Mouse (Mus musculus) cerebellum, adult 9-11 months (tissue): Measurements from ENCODE around the gene B3gnt7.

Experiments
- DNase-seq: peaks from one replicate; pipeline ENCODE4 v3.0.0; 2022

Gene B3gnt7

GRCm38 (mm10) chr1:86302532-86302931, at the start of gene B3gnt7:
Gene B3gnt7, plus strand, starts transcription at chr1:86302832.
- DNase-seq: no peak

DNA sequence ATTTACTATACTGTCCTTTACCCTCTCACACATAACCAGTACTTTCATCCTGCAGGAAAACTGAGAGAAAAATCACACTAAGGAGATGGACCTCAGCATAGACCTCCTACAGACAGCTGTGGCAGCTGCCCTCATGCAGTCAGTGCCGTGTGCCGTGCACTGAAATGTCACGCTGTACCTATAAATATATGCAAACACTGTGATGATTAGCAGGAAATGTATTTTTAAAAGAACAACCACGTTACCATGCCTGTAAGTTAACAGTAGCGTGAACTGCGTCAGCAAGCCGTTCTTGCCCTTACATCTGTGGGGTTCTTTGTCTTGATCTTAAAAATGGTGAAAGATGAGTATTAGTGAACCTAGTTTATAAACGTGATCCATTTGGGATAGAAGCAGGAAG, 49.2 kb upstream of the B3gnt7 start:
- DNase-seq: no peak

DNA sequence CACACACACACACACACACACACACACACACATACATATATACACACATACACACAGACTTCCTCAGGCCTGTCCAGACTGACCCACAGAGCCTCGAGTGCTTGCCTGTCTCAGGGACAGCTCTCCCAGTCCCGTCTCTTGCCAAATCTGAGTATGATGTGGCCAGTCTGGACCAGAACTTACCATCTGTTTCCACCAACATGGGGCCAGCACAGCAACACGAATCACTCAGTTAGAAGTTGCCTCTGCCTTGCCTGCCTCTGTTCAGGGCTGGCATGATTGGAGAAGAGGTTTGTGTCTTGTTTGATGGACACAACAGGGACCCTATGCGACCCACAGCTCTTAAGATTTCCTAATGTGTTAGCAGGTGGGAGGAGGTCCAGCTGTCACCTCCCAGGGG, 46.3 kb upstream of the B3gnt7 start:
- peak; percentile 56 for DNase-seq

DNA sequence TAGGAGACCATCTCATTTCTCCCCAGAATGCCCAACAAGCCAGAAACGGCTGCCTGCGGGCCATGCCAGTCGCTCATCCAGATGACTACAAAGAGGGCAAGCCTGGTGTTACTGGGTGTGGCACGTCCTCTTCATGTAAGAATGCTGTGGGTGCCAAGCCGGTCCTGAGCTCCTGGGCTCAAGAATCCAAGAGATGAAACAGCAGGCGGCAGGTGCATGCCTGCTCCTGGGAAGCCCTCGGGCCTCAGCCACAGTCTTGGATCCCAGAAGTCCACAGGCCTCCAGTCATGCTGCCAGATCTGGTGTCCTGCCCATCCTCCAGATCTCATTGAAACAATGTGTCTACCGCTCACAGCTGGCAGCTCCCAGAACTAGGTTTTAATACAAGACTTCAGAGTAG, 45.4 kb upstream of the B3gnt7 start:
- no peak for DNase-seq

- DNase-seq: no peak
Observed at GRCm38 (mm10) chr1:86258171-86258824, 44.3 kb upstream of the B3gnt7 start.

- DNase-seq: no peak
Observed at GRCm38 (mm10) chr1:86263564-86264339, 38.9 kb upstream of the B3gnt7 start.

DNA sequence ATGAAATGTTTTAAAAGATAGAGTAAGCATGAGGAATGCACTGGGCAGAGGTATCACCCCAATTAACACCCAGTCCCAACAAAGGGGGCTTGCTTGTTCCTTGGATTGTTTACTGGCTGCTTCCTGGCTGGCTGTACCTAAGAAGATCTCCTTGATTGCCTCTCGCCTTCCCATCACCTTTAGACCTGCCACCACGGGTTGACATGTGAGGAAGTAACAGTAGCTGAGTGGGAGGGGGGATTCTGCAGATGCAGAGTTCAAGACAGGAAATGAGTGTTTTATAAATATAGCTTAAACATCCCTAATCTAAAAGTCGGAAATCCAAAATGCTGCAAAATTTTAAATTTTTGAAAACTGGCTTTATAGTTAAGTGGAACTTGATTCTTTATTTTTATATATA, 37.6 kb upstream of the B3gnt7 start:
- no peak for DNase-seq

DNA sequence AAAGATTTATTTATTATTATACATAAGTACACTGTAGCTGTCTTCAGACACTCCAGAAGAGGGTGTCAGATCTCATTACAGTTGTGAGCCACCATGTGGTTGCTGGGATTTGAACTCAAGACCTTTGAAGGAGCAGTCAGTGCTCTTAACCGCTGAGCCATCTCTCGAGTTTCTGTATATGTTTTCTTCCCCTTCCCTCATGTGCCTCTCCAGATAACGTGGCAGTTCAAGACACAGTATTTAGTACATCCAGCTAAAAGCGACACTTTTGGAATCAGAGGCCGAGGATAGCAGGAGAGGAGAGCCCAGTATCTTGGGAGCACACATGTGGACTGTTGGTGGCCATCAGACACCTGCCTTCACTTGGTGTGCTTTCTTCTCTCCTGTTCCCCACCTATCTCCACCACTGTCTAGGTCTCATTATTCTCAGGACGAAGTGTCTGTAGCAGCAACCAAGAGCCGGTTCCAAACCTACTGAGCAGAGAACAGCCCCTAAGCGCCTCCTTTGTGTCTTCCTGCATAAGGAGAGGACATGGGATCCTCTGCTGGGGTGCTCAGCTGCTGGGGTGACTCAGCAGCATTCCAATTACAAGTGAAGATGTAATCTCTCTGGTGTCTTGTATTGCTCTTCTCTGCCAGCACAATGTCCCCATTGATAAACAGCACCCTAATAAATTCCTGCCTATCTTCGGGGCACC, 34.0 kb upstream of the B3gnt7 start:
- DNase-seq: no peak

- DNase-seq: no peak
Observed at GRCm38 (mm10) chr1:86269190-86269508, 33.5 kb upstream of the B3gnt7 start.

- DNase-seq: no peak
Observed at GRCm38 (mm10) chr1:86271707-86272106, 30.9 kb upstream of the B3gnt7 start.

GRCm38 (mm10) chr1:86277055-86277454, 25.6 kb upstream of the B3gnt7 start:
- DNase-seq: no peak

GRCm38 (mm10) chr1:86281781-86282536, 20.7 kb upstream of the B3gnt7 start:
- no peak for DNase-seq

- DNase-seq: no peak
Observed at GRCm38 (mm10) chr1:86284101-86284500, 18.5 kb upstream of the B3gnt7 start.

GRCm38 (mm10) chr1:86285295-86285694, 17.3 kb upstream of the B3gnt7 start:
- no peak for DNase-seq

GRCm38 (mm10) chr1:86287473-86287872, 15.2 kb upstream of the B3gnt7 start:
- no peak for DNase-seq

DNA sequence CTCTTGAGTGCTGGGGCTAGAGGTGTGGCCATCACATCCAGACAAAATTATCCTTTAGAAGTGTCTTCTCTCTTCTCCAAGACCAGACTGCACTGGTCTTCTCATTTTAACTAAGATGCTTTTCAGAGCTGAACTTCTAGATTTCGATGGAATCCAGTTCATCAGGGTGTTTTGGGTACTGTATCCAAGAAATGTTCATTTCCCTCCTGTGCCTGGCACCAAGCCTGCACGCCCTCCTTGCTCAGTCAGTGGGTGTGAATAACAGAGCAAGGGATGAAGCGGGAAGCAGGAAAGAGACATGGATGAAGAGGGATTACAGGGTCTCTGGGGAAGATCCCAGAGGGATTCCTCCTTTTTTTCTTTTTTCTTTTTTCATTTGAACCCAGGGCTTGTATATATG, 12.2 kb upstream of the B3gnt7 start:
- no peak for DNase-seq

- no peak for DNase-seq
Observed at GRCm38 (mm10) chr1:86293091-86293490, 9.5 kb upstream of the B3gnt7 start.

DNA sequence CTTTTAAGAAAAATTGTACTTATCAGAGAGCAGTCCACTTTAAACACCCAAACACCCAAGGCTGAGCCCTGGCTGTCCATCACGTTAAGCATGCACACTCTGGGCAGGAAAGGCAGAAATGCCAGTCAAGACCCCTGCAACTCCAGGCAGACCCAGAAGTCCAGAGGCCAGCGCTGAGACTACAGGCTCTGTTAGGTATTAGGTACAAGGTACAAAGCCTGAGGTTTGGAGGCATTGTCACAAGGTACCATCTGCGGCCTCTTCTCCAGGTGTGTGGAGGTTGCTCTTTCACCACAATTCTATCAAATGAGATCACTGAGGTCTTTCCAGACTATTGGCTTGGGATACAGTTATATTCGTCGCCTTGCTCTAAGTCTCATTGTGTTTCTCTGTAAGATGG, 8.8 kb upstream of the B3gnt7 start:
- DNase-seq: no peak

DNA sequence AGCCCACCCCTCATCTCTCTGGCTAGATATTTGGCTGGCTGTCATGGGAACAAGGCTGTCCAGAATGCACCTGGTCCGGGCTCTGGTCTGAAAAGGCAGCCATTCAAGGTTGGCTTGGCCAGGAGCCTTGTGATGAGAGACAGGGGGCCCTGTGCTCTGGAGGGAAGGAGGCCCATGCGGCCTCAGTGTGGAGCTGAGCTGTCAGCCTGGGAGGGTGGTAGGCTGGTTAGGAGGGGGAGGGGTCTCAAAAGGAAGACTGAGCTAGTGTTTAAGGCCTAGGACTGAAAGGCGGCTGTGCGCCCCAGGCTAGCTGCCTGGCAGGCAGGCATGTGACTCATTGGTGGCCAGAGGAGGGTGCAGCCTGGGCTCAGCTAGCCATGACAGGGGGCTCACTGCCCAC, 8.2 kb upstream of the B3gnt7 start:
- DNase-seq: no peak

GRCm38 (mm10) chr1:86300093-86300492, 2.5 kb upstream of the B3gnt7 start:
- DNase-seq: no peak

GRCm38 (mm10) chr1:86300731-86301130, 1.9 kb upstream of the B3gnt7 start:
- DNase-seq: no peak

DNA sequence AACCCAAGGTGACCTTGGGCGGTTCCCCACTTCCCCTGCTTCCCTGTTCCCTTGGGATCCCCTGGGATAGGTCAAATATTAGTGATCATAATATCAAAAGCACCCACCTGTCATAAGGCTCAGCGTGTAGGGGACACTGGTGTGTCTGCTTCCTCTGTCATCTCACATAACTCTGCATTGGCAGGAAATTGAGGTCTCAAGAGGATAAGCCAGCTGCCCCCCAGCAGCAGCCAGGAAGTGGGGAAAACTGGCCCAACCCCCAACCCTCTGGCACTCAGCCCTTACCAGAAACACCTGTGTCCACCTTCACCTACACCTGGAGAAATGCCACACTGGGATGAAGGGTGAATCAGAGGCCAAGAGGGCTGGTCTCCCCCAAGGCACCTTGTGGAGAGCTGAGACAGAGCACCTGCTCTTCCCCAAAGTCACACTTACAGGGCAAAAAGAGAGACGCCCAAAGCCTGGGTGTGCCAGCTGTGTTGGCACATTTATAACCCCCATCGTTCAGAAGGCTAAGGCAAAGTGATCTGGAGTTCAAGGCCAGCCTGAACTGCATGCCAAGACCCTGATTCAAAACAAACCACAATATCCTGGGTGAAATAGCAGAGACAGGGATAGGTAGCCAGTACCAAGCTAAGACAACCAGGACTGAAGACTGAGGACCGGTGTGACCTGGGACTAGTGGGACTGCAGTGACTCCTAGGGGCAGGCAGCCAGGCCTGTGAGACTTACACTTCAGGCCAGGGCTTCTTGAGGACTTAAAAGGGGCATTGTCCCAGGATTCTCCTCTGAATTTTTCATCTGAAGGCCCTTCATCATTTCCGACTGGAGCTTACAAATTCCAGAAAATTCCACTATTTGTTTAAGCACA, 1.2 kb upstream of the B3gnt7 start:
- no peak for DNase-seq
